Mouse (Mus musculus): ENCODE measurements at regions not wholly inside any gene's neighbourhood (a gene's known extent, or its start where the extent isn't known, plus 50 kb on each side); places are given as distances from the start of the nearest gene placed in this dataset.

DNA sequence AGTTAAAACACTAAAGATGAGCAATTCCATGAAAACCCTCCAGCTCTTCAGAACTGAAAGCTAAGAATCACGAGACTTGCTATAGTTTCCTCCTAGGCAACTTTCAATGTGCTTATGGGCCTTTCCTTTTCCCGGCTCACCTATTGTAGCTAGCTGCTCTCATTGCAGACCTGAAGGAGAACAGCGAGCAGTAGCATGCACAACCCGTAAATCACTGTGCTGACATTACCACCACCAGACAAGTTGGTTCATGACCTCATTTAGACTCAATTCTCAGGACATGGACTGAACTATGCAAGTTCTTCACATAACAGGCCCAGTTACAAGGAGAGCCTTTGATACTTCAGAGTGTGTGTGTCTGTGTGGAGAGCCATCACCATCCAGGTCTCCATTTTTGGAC, 72.5 kb upstream of the Rbm19 start:
- TF ChIP-seq CTCF (conservative IDR thresholded peaks at IDR 0.05; ENCODE audit: low read length) (no peak), NANOG (IDR thresholded peaks at IDR 0.05; ENCODE audit: borderline replicate concordance, low read length) (no peak), POU5F1 (IDR thresholded peaks at IDR 0.05; ENCODE audit: borderline replicate concordance, low read length) (no peak)
